Mouse (Mus musculus) heart, postnatal 0 days (tissue): ENCODE results near the gene Col4a1. TPM values are rescaled to one million over a fixed set of nuclear protein-coding genes. Genes with fewer than 3 reads are reported as not detected.

Source experiments
- ATAC-seq: fragments of 200-750 bp; cut with Nextera tagmentation; 2 replicates; pipeline ENCODE4 v1.8.0; 2017; ENCODE audit warnings: low read depth, moderate number of reproducible peaks, moderate library complexity; ENCODE audit not compliant: insufficient read depth
- DNase-seq: peaks from one replicate; pipeline ENCODE4 v3.0.0-alpha.2; 2016; ENCODE audit warnings: low spot score
- H3K27ac ChIP-seq: fragments of 300-500 bp; sonication (generic); 2 replicates; pipeline ENCODE4 v1.5.1; 2014; ENCODE audit warnings: low read depth, mild to moderate bottlenecking
- H3K27me3 ChIP-seq: fragments of 300-500 bp; sonication (generic); 2 replicates; pipeline ENCODE4 v1.6.1; 2014; ENCODE audit warnings: low read length, mixed read lengths; ENCODE audit not compliant: control insufficient read depth, insufficient read depth
- H3K36me3 ChIP-seq: fragments of 300-500 bp; sonication (generic); replicated peaks from 2 replicates; pipeline ENCODE4 v1.6.1; 2014; ENCODE audit warnings: low read length, mixed read lengths; ENCODE audit not compliant: control insufficient read depth, insufficient read depth
- H3K4me1 ChIP-seq: fragments of 300-500 bp; sonication (generic); 2 replicates; pipeline ENCODE4 v1.6.1; 2014; ENCODE audit warnings: antibody characterized with exemption; ENCODE audit not compliant: control insufficient read depth, insufficient read depth
- H3K4me2 ChIP-seq: fragments of 300-500 bp; sonication (generic); 2 replicates; pipeline ENCODE4 v1.6.1; 2014; ENCODE audit warnings: low read depth, mild to moderate bottlenecking, low read length, moderate library complexity
- H3K4me3 ChIP-seq: fragments of 300-500 bp; sonication (generic); 2 replicates; pipeline ENCODE4 v1.5.1; 2014; ENCODE audit warnings: low read depth, low read length
- H3K9ac ChIP-seq: fragments of 300-500 bp; sonication (generic); replicated peaks from 2 replicates; pipeline ENCODE4 v1.6.1; 2014; ENCODE audit warnings: low read depth, low read length, mixed read lengths
- H3K9me3 ChIP-seq: fragments of 300-500 bp; sonication (generic); replicated peaks from 2 replicates; pipeline ENCODE4 v1.6.1; 2016; ENCODE audit warnings: low read length; ENCODE audit not compliant: control insufficient read depth
- CTCF ChIP-seq: IDR thresholded peaks from 2 replicates; pipeline ENCODE4 v1.5.1; 2016; ENCODE audit warnings: antibody characterized with exemption, control low read depth, low read depth
- EP300 ChIP-seq: IDR thresholded peaks from 2 replicates; pipeline ENCODE4 v1.6.1; 2016; ENCODE audit warnings: antibody characterized with exemption, low read depth
- WGBS: fragments of 180-500 bp; shearing (Covaris S2); extraction: QIAGEN DNeasy Blood & Tissue Kit; methylation state at CpG from one replicate; pipeline ENCODE4 v1.1.7; 2014; 5-methylcytosine and 5-hydroxymethylcytosine counted together
- polyA plus RNA-seq: library from polyadenylated mRNA; unstranded; fragments of >200 nt; fragmentation: Nextera tagmentation; extraction: Ambion mirVana; gene quantifications from 2 replicates; pipeline ENCODE4 v1.2.1, GENCODE M21; 2015
- total RNA-seq: library from RNA; depleted of rRNA; stranded (reverse); fragments of >200 nt; gene quantifications from 2 replicates; pipeline ENCODE4 v1.2.3, GENCODE M21; 2014; ENCODE audit warnings: low replicate concordance; rRNA removed

Gene Col4a1
- total RNA-seq, result 921 and 1,061 TPM in 2 replicates
- 163 and 191 TPM in 2 replicates for polyA plus RNA-seq

- Histone ChIP-seq H3K4me1 (peaks cover 66% of the 10 kb centered on the region), H3K4me2 (peak within 1 kb of the TSS; percentile 75), H3K9ac (peak within 1 kb of the TSS; percentile 91), H3K27ac (peak within 1 kb of the TSS; percentile 92), H3K27me3 (no peaks in the 10 kb centered on the region), H3K4me3 (peak within 1 kb of the TSS; percentile 83), H3K9me3 (no peaks in the 10 kb centered on the region), H3K36me3 (peaks cover 24% of the 10 kb centered on the region)
- TF ChIP-seq EP300 (no peak), CTCF (no peak; the same call in 1 of the 2 replicates)
- WGBS, result under 1% methylated on average over 66 of the region's 87 CpGs
- DNase-seq (peak; percentile 80), ATAC-seq (peak; percentile 73)
These were observed at the start of gene Col4a1, which contains the start of gene Col4a2 for GRCm38 (mm10) chr8:11312349-11313175. Gene Col4a1, minus strand, starts transcription at chr8:11312826. Gene Col4a2, plus strand, starts transcription at chr8:11312805.

- DNase-seq (no peak), ATAC-seq (0 out of 2 replicates have a peak, but pooled peaks have one; percentile 15)
- Histone ChIP-seq H3K9ac (no peak overlapping the region), H3K9me3 (no peaks in the 10 kb centered on the region), H3K27me3 (no peaks in the 10 kb centered on the region), H3K4me3 (no peak overlapping the region), H3K36me3 (no peaks in the 10 kb centered on the region), H3K4me1 (peaks cover 61% of the 10 kb centered on the region), H3K4me2 (no peak overlapping the region), H3K27ac (peak overlapping the region; percentile 67)
- 67% methylated on average over 9 of the region's 9 CpGs for WGBS
- no peak for TF ChIP-seq EP300
- no peak for TF ChIP-seq CTCF
These were observed 49.1 kb upstream of the Col4a1 start for GRCm38 (mm10) chr8:11361546-11362277.

- no peak overlapping the region for H3K9ac ChIP-seq
- no peak overlapping the region for H3K4me2 ChIP-seq
- no peak overlapping the region for H3K4me3 ChIP-seq
- H3K4me1 ChIP-seq, result peaks cover 52% of the 10 kb centered on the region
- no peaks in the 10 kb centered on the region for H3K9me3 ChIP-seq
- no peak for ATAC-seq
- WGBS, result 79% methylated on average over 5 of the region's 5 CpGs
- TF ChIP-seq CTCF, result no peak
- peaks cover 11% of the 10 kb centered on the region for H3K36me3 ChIP-seq
- DNase-seq, result no peak
- H3K27ac ChIP-seq, result no peak overlapping the region
- no peaks in the 10 kb centered on the region for H3K27me3 ChIP-seq
These were observed 47.2 kb upstream of the Col4a1 start for GRCm38 (mm10) chr8:11359846-11360245.

GRCm38 (mm10) chr8:11357921-11358436 is 45.4 kb upstream of the Col4a1 start:
- H3K27ac ChIP-seq, result peak overlapping the region; percentile 71
- peak; percentile 84 for DNase-seq
- H3K9ac ChIP-seq, result no peak overlapping the region
- ATAC-seq, result peak; percentile 75
- H3K27me3 ChIP-seq, result no peaks in the 10 kb centered on the region
- 21% methylated on average over 7 of the region's 7 CpGs for WGBS
- no peak overlapping the region for H3K4me3 ChIP-seq
- TF ChIP-seq EP300 (no peak), CTCF (no peak)
- no peaks in the 10 kb centered on the region for H3K9me3 ChIP-seq
- no peak overlapping the region for H3K4me2 ChIP-seq
- peaks cover 39% of the 10 kb centered on the region for H3K4me1 ChIP-seq
- H3K36me3 ChIP-seq, result peaks cover 25% of the 10 kb centered on the region

GRCm38 (mm10) chr8:11356776-11357175 is 44.1 kb upstream of the Col4a1 start:
- no peak for TF ChIP-seq EP300
- no peak for TF ChIP-seq CTCF
- Histone ChIP-seq H3K9ac (no peak overlapping the region), H3K4me2 (no peak overlapping the region), H3K27ac (peak overlapping the region; percentile 71), H3K9me3 (no peaks in the 10 kb centered on the region), H3K4me3 (no peak overlapping the region), H3K36me3 (peaks cover 28% of the 10 kb centered on the region), H3K27me3 (no peaks in the 10 kb centered on the region), H3K4me1 (peaks cover 28% of the 10 kb centered on the region)
- WGBS, result 41% methylated on average over 8 of the region's 8 CpGs
- DNase-seq (no peak), ATAC-seq (no peak)
